8 mouse cellular contexts compared by ENCODE assay signal in the genomic region with DNA sequence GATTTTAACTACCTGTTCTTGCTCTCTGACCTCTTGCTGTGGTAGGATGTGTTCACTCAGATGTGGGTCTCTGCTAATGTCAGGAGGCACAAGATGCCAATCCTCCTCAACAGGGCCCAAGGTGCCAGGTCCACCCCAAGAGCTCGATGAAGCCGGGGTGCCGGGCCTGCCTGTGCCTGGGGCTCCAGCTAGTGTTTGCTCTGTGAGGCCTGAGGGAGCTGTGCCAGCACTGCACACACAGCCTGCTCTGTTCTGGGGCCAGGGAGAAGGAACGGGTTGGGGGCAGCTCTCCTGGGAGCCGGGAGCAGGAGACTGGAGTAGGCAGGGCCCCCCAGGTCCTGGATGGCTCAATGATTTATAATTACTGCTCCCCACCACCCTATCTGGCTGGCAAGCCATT. TPM values are rescaled to one million over a fixed set of nuclear protein-coding genes. Genes with fewer than 3 reads are reported as not detected.
DNase-seq lines count a peak whose midpoint lies in the region; ATAC-seq and TF ChIP-seq lines count a peak whose summit lies in the region.

No protein-coding gene starts in this region.

- H3K9me3 ChIP-seq in heart, embryonic 16.5 days (replicated peaks; ENCODE audit: control insufficient read depth, low read length), result no peaks in the 10 kb centered on the region
- H3K9me3 ChIP-seq in limb, embryonic 13.5 days, result no peaks in the 10 kb centered on the region

- TF ChIP-seq POLR2A in brain, embryonic 14.5 days (IDR thresholded peaks at IDR 0.05; ENCODE audit: borderline replicate concordance, extremely low read depth, insufficient read depth, insufficient read length, poor library complexity, severe bottlenecking), result no peak
- TF ChIP-seq POLR2A in embryonic fibroblast, embryonic 13.5 days (IDR thresholded peaks at IDR 0.05; ENCODE audit: low read depth, low read length), result no peak

- intact Hi-C loops in heart, postnatal 25 days (cut with DNase I), result loop anchor here (2.0 kb wide), 1 partner anchor 17 kb away; no protein-coding TSS in a partner anchor

- peaks cover 28% of the 10 kb centered on the region for H3K4me1 ChIP-seq in heart, embryonic 16.5 days (ENCODE audit: control insufficient read depth, insufficient read depth, low read length)
- H3K4me1 ChIP-seq in embryonic fibroblast, embryonic 13.5 days (ENCODE audit: control insufficient read depth, insufficient read depth, low read length), result no peaks in the 10 kb centered on the region; the same call in 1 of the 2 replicates
- H3K4me1 ChIP-seq in limb, embryonic 13.5 days, result peaks cover 32% of the 10 kb centered on the region

- H3K4me2 ChIP-seq in heart, embryonic 16.5 days (ENCODE audit: low read depth, low read length), result peak overlapping the region; percentile 71
- H3K4me2 ChIP-seq in limb, embryonic 13.5 days (replicated peaks), result peak overlapping the region; percentile 88

- DNase-seq in heart, postnatal 25 days (ENCODE audit: low spot score), result no peak
- DNase-seq in brain, embryonic 14.5 days (ENCODE audit: low read depth), result peak; percentile 66
- peak; percentile 32 for DNase-seq in right cerebral cortex, postnatal 25 days

- H3K27ac ChIP-seq in heart, embryonic 16.5 days (ENCODE audit: low read length), result peak overlapping the region; percentile 84
- no peak overlapping the region for H3K27ac ChIP-seq in embryonic fibroblast, embryonic 13.5 days (ENCODE audit: insufficient read depth, low read length)
- peak overlapping the region; percentile 92 for H3K27ac ChIP-seq in limb, embryonic 13.5 days

- ATAC-seq in heart, embryonic 16.5 days (replicated peaks; ENCODE audit: extremely low read depth, insufficient read depth, low FRiP score), result no peak
- no peak for ATAC-seq in limb, embryonic 13.5 days (ENCODE audit: low FRiP score, low read depth)
- no peak for ATAC-seq in inflammation-experienced regulatory T-cells, adult 6 months
- no peak for ATAC-seq in megakaryocyte progenitor cell, adult 5-6 weeks (replicated peaks; ENCODE audit: poor library complexity)

- H3K9ac ChIP-seq in heart, embryonic 16.5 days (ENCODE audit: low read length), result peak overlapping the region; percentile 84
- peak overlapping the region; percentile 79 for H3K9ac ChIP-seq in limb, embryonic 13.5 days

- H3K4me3 ChIP-seq in heart, embryonic 16.5 days (ENCODE audit: low read length), result peak overlapping the region; percentile 74
- peak overlapping the region; percentile 69 for H3K4me3 ChIP-seq in embryonic fibroblast, embryonic 13.5 days (ENCODE audit: insufficient read depth, low read length)
- H3K4me3 ChIP-seq in limb, embryonic 13.5 days, result peak overlapping the region; percentile 71

- peaks cover 6% of the 10 kb centered on the region for H3K36me3 ChIP-seq in heart, embryonic 16.5 days (ENCODE audit: control insufficient read depth, insufficient read depth)
- H3K36me3 ChIP-seq in limb, embryonic 13.5 days, result peaks cover 28% of the 10 kb centered on the region

- TF ChIP-seq CTCF in brain, embryonic 14.5 days (IDR thresholded peaks at IDR 0.05; ENCODE audit: borderline replicate concordance, extremely low read depth, insufficient read depth, insufficient read length), result no peak
- TF ChIP-seq CTCF in embryonic fibroblast, embryonic 13.5 days (IDR thresholded peaks at IDR 0.05; ENCODE audit: borderline replicate concordance, insufficient read depth, low read length), result no peak

- WGBS in heart, embryonic 16.5 days, result 80% methylated on average over 5 of the region's 5 CpGs
- WGBS in limb, embryonic 13.5 days, result 55% methylated on average over 5 of the region's 5 CpGs

- peaks cover 5% of the 10 kb centered on the region; the same call in 1 of the 2 replicates for H3K27me3 ChIP-seq in heart, embryonic 16.5 days (ENCODE audit: control insufficient read depth, insufficient read depth, low read length)
- peaks cover 26% of the 10 kb centered on the region for H3K27me3 ChIP-seq in limb, embryonic 13.5 days

RNA-seq across cellular contexts. Expression of a gene that starts 2.3 kb away (rescaled TPM):
- polyA plus RNA-seq in heart, embryonic 16.5 days (2015; fragmentation: Nextera tagmentation; extraction: Ambion mirVana), result 60.4 and 64.0 TPM in 2 replicates
- 100 to 1,000 TPM; 133 to 138 TPM for total RNA-seq in heart, postnatal 25 days (2021)
- polyA plus RNA-seq in brain, embryonic 14.5 days (2012; rRNA removed), result 17.0 and 20.7 TPM in 2 replicates
- 22.0 and 25.5 TPM in 2 replicates for polyA plus RNA-seq in embryonic fibroblast, embryonic 13.5 days (2011; ENCODE audit: insufficient read length, low read depth, missing spikeins)
- 44.8 and 47.4 TPM in 2 replicates for polyA plus RNA-seq in limb, embryonic 13.5 days (2015; fragmentation: Nextera tagmentation; extraction: Ambion mirVana)
- under 1 TPM in 1 of 3 experiments, not detected in 2; 0.98 TPM for polyA plus RNA-seq in inflammation-experienced regulatory T-cells, adult 6 months (2017; shearing (Covaris generic))
- total RNA-seq in megakaryocyte progenitor cell, adult 5-6 weeks (2015), result not detected in 2 replicates
- total RNA-seq in megakaryocyte progenitor cell, adult 5-6 weeks (2017), result not detected in 2 replicates

RNA-seq across cellular contexts. Expression of a gene that starts 6.7 kb away (rescaled TPM):
- 64.9 and 68.9 TPM in 2 replicates for polyA plus RNA-seq in heart, embryonic 16.5 days (2015; fragmentation: Nextera tagmentation; extraction: Ambion mirVana)
- 10 to 100 TPM; 56.2 TPM for total RNA-seq in heart, postnatal 25 days (2021)
- polyA plus RNA-seq in brain, embryonic 14.5 days (2012; rRNA removed), result 29.4 and 40.3 TPM in 2 replicates
- 50.4 and 67.0 TPM in 2 replicates for polyA plus RNA-seq in embryonic fibroblast, embryonic 13.5 days (2011; ENCODE audit: insufficient read length, low read depth, missing spikeins)
- 89.0 and 91.6 TPM in 2 replicates for polyA plus RNA-seq in limb, embryonic 13.5 days (2015; fragmentation: Nextera tagmentation; extraction: Ambion mirVana)
- polyA plus RNA-seq in inflammation-experienced regulatory T-cells, adult 6 months (2017; shearing (Covaris generic)), result 10 to 100 TPM; 73.7 to 97.8 (median 96.2) TPM
- total RNA-seq in megakaryocyte progenitor cell, adult 5-6 weeks (2015), result 32.7 and 33.6 TPM in 2 replicates
- 38.2 and 41.4 TPM in 2 replicates for total RNA-seq in megakaryocyte progenitor cell, adult 5-6 weeks (2017)

RNA-seq across cellular contexts. Expression of a gene that starts 21.3 kb away (rescaled TPM):
- polyA plus RNA-seq in heart, embryonic 16.5 days (2015; fragmentation: Nextera tagmentation; extraction: Ambion mirVana), result 11.5 and 11.7 TPM in 2 replicates
- 1 to 10 TPM; 2.9 to 3.1 TPM for total RNA-seq in heart, postnatal 25 days (2021)
- 25.2 and 39.5 TPM in 2 replicates for polyA plus RNA-seq in brain, embryonic 14.5 days (2012; rRNA removed)
- 5.6 and 8.4 TPM in 2 replicates for polyA plus RNA-seq in embryonic fibroblast, embryonic 13.5 days (2011; ENCODE audit: insufficient read length, low read depth, missing spikeins)
- polyA plus RNA-seq in limb, embryonic 13.5 days (2015; fragmentation: Nextera tagmentation; extraction: Ambion mirVana), result 23.6 and 26.7 TPM in 2 replicates
- 10 to 100 TPM; 56.2 to 82.8 (median 75.2) TPM for polyA plus RNA-seq in inflammation-experienced regulatory T-cells, adult 6 months (2017; shearing (Covaris generic))
- total RNA-seq in megakaryocyte progenitor cell, adult 5-6 weeks (2015), result 11.5 and 11.8 TPM in 2 replicates
- total RNA-seq in megakaryocyte progenitor cell, adult 5-6 weeks (2017), result 7.7 and 10.6 TPM in 2 replicates

RNA-seq across cellular contexts. Expression of a gene that starts 55.4 kb away (rescaled TPM):
- 15.0 and 19.2 TPM in 2 replicates for polyA plus RNA-seq in heart, embryonic 16.5 days (2015; fragmentation: Nextera tagmentation; extraction: Ambion mirVana)
- 10 to 100 TPM; 17.6 to 22.8 TPM for total RNA-seq in heart, postnatal 25 days (2021)
- 33.5 and 41.2 TPM in 2 replicates for polyA plus RNA-seq in brain, embryonic 14.5 days (2012; rRNA removed)
- 51.2 and 54.9 TPM in 2 replicates for polyA plus RNA-seq in embryonic fibroblast, embryonic 13.5 days (2011; ENCODE audit: insufficient read length, low read depth, missing spikeins)
- 30.2 and 34.6 TPM in 2 replicates for polyA plus RNA-seq in limb, embryonic 13.5 days (2015; fragmentation: Nextera tagmentation; extraction: Ambion mirVana)
- polyA plus RNA-seq in inflammation-experienced regulatory T-cells, adult 6 months (2017; shearing (Covaris generic)), result 10 to 100 TPM; 13.3 to 18.2 (median 15.0) TPM
- 15.8 and 15.9 TPM in 2 replicates for total RNA-seq in megakaryocyte progenitor cell, adult 5-6 weeks (2015)
- 15.2 and 26.2 TPM in 2 replicates for total RNA-seq in megakaryocyte progenitor cell, adult 5-6 weeks (2017)

RNA-seq across cellular contexts. Expression of a gene that starts 55.4 kb away (rescaled TPM):
- 4.4 and 4.8 TPM in 2 replicates for polyA plus RNA-seq in heart, embryonic 16.5 days (2015; fragmentation: Nextera tagmentation; extraction: Ambion mirVana)
- total RNA-seq in heart, postnatal 25 days (2021), result 10 to 100 TPM; 13.8 to 15.9 TPM
- polyA plus RNA-seq in brain, embryonic 14.5 days (2012; rRNA removed), result 3.3 and 3.9 TPM in 2 replicates
- 1.5 and 1.6 TPM in 2 replicates for polyA plus RNA-seq in embryonic fibroblast, embryonic 13.5 days (2011; ENCODE audit: insufficient read length, low read depth, missing spikeins)
- 1.7 TPM in 2 replicates for polyA plus RNA-seq in limb, embryonic 13.5 days (2015; fragmentation: Nextera tagmentation; extraction: Ambion mirVana)
- 1 to 10 TPM in 2 of 3 experiments, under 1 TPM in 1; 0.33 to 2.8 (median 1.4) TPM for polyA plus RNA-seq in inflammation-experienced regulatory T-cells, adult 6 months (2017; shearing (Covaris generic))
- 0.81 and 0.86 TPM in 2 replicates for total RNA-seq in megakaryocyte progenitor cell, adult 5-6 weeks (2015)
- 0.95 TPM in 1 of 2 replicates, not detected in the other for total RNA-seq in megakaryocyte progenitor cell, adult 5-6 weeks (2017)
